Mouse (Mus musculus): ENCODE measurements around the gene Gm43064.

GRCm38 (mm10) chr3:103835951-103836310 lies 26.6 kb downstream of the Gm43064 start:
- TF ChIP-seq POLR2A (IDR thresholded peaks at IDR 0.05; ENCODE audit: borderline replicate concordance, low read depth, low read length) (no peak), CTCF (IDR thresholded peaks at IDR 0.05; ENCODE audit: low read depth, low read length) (no peak)

Data from bone marrow macrophage, adult 2 months (primary cell).